Mouse (Mus musculus) ovary, postnatal 36 days (tissue): ENCODE measurements at regions not wholly inside any gene's neighbourhood (a gene's known extent, or its start where the extent isn't known, plus 50 kb on each side); places are given as distances from the start of the nearest gene placed in this dataset.

Experiments
- DNase-seq: peaks from one replicate; pipeline ENCODE4 v3.0.0; 2022; ENCODE audit warnings: low spot score, mixed read lengths

GRCm38 (mm10) chr2:149725932-149726331 lies 103.1 kb upstream of the Syndig1 start:
- no peak for DNase-seq

- no peak for DNase-seq
Observed at GRCm38 (mm10) chr2:149737837-149738236, 91.2 kb upstream of the Syndig1 start.

GRCm38 (mm10) chr2:149739886-149740285 lies 89.1 kb upstream of the Syndig1 start:
- no peak for DNase-seq

GRCm38 (mm10) chr2:149742661-149743060 lies 86.3 kb upstream of the Syndig1 start:
- DNase-seq = no peak

- no peak for DNase-seq
Observed at GRCm38 (mm10) chr2:149748240-149748822, 80.7 kb upstream of the Syndig1 start.

- DNase-seq = no peak
Observed at GRCm38 (mm10) chr2:149759151-149759550, 69.9 kb upstream of the Syndig1 start.

GRCm38 (mm10) chr2:149763864-149764263 lies 65.1 kb upstream of the Syndig1 start:
- no peak for DNase-seq

GRCm38 (mm10) chr2:149768027-149768426 lies 61.0 kb upstream of the Syndig1 start:
- DNase-seq = no peak

GRCm38 (mm10) chr2:149768551-149768950 lies 60.5 kb upstream of the Syndig1 start:
- no peak for DNase-seq

- DNase-seq = no peak
Observed at GRCm38 (mm10) chr2:149777316-149777715, 51.7 kb upstream of the Syndig1 start.
